ENCODE assay signal across 8 mouse cellular contexts in genomic region chr1:92212003-92212750, GRCm38 (mm10). TPM values are rescaled to one million over a fixed set of nuclear protein-coding genes. Genes with fewer than 3 reads are reported as not detected.
DNase-seq lines count a peak whose midpoint lies in the region; ATAC-seq lines count a peak whose summit lies in the region.

No protein-coding gene starts in this region.

- intact Hi-C loops in gastrocnemius, postnatal 14 days (cut with DNase I; ENCODE audit: low total_unique reads) = no loop called here

- no peak overlapping the region for H3K9ac ChIP-seq in forebrain, embryonic 11.5 days (ENCODE audit: low read length)
- no peak overlapping the region for H3K9ac ChIP-seq in limb, embryonic 12.5 days (replicated peaks)

- no peak overlapping the region for H3K4me3 ChIP-seq in forebrain, embryonic 10.5 days
- H3K4me3 ChIP-seq in forebrain, embryonic 11.5 days (ENCODE audit: low read depth, low read length) = no peak overlapping the region
- H3K4me3 ChIP-seq in limb, embryonic 12.5 days (replicated peaks) = no peak overlapping the region

- peak overlapping the region; percentile 68 for H3K27ac ChIP-seq in forebrain, embryonic 10.5 days
- no peak overlapping the region for H3K27ac ChIP-seq in forebrain, embryonic 11.5 days (ENCODE audit: low read depth, low read length)
- peak overlapping the region; percentile 2; the same call in 1 of the 2 replicates for H3K27ac ChIP-seq in limb, embryonic 12.5 days

- ATAC-seq in forebrain, embryonic 11.5 days (replicated peaks; ENCODE audit: low FRiP score) = no peak
- ATAC-seq in limb, embryonic 12.5 days (ENCODE audit: insufficient number of reproducible peaks, insufficient read depth, low FRiP score, low TSS enrichment, low read depth) = no peak

- WGBS in forebrain, embryonic 10.5 days = 40% methylated on average over 13 of the region's 13 CpGs
- 34% methylated on average over 13 of the region's 13 CpGs for WGBS in forebrain, embryonic 11.5 days
- WGBS in limb, embryonic 12.5 days = 36% methylated on average over 13 of the region's 13 CpGs

- H3K36me3 ChIP-seq in forebrain, embryonic 10.5 days (replicated peaks) = no peaks in the 10 kb centered on the region
- H3K36me3 ChIP-seq in forebrain, embryonic 11.5 days (ENCODE audit: control insufficient read depth, insufficient read depth, low read length) = no peaks in the 10 kb centered on the region
- H3K36me3 ChIP-seq in limb, embryonic 12.5 days = no peaks in the 10 kb centered on the region

- no peak for DNase-seq in forebrain, embryonic 10.5 days (ENCODE audit: extremely low spot score, low spot score)
- DNase-seq in forebrain, embryonic 11.5 days (ENCODE audit: low spot score) = no peak
- DNase-seq in adrenal gland, adult 2 months = peak; percentile 78
- peak; percentile 28 for DNase-seq in gastrocnemius, postnatal 14 days
- peak; percentile 27 for DNase-seq in yolk sac, embryonic 10.5 days (ENCODE audit: low spot score)
- DNase-seq in cerebellum, adult 9-11 months = no peak
- no peak for DNase-seq in layer of hippocampus, postnatal 36 days

- peaks cover 45% of the 10 kb centered on the region for H3K4me1 ChIP-seq in forebrain, embryonic 10.5 days
- H3K4me1 ChIP-seq in forebrain, embryonic 11.5 days (replicated peaks; ENCODE audit: control insufficient read depth, insufficient read depth, low read length) = peaks cover 8% of the 10 kb centered on the region; the same call in 1 of the 2 replicates
- H3K4me1 ChIP-seq in limb, embryonic 12.5 days (replicated peaks) = peaks cover 34% of the 10 kb centered on the region

- H3K9me3 ChIP-seq in forebrain, embryonic 10.5 days = no peaks in the 10 kb centered on the region
- H3K9me3 ChIP-seq in forebrain, embryonic 11.5 days (ENCODE audit: control insufficient read depth, low read length) = no peaks in the 10 kb centered on the region
- H3K9me3 ChIP-seq in limb, embryonic 12.5 days = no peaks in the 10 kb centered on the region

- peaks cover 31% of the 10 kb centered on the region for H3K27me3 ChIP-seq in forebrain, embryonic 10.5 days (ENCODE audit: poor library complexity, severe bottlenecking)
- no peaks in the 10 kb centered on the region for H3K27me3 ChIP-seq in forebrain, embryonic 11.5 days (ENCODE audit: control insufficient read depth, insufficient read depth, low read length)
- H3K27me3 ChIP-seq in limb, embryonic 12.5 days = no peaks in the 10 kb centered on the region

- no peak overlapping the region for H3K4me2 ChIP-seq in forebrain, embryonic 11.5 days (ENCODE audit: low read depth, low read length, severe bottlenecking)
- peak overlapping the region; percentile 19; the same call in 1 of the 2 replicates for H3K4me2 ChIP-seq in limb, embryonic 12.5 days

RNA-seq across cellular contexts. Expression of gene Hdac4, which starts 16.7 kb away (rescaled TPM):
- 19.4 and 20.6 TPM in 2 replicates for polyA plus RNA-seq in forebrain, embryonic 10.5 days (2016; fragmentation: Nextera tagmentation; extraction: Ambion mirVana)
- polyA plus RNA-seq in forebrain, embryonic 11.5 days (2014; fragmentation: Nextera tagmentation; extraction: Ambion mirVana) = 29.6 and 31.9 TPM in 2 replicates
- total RNA-seq in adrenal gland, adult 2 months (2021) = 10 to 100 TPM; 57.4 to 90.9 TPM
- polyA plus RNA-seq in adrenal gland, adult 2 months (2012; rRNA removed) = 55.5 and 81.4 TPM in 2 replicates
- total RNA-seq in gastrocnemius, postnatal 14 days (2021) = 10 to 100 TPM; 38.8 to 40.8 TPM
- polyA plus RNA-seq in limb, embryonic 12.5 days (2016; fragmentation: Nextera tagmentation; extraction: Ambion mirVana) = 22.8 and 26.0 TPM in 2 replicates
- total RNA-seq in layer of hippocampus, postnatal 36 days (2021) = 100 to 1,000 TPM; 117 to 119 TPM

Comparison
In these comparisons a context has a peak if more than half of its experiments do, and no peak if none do; other contexts are left out.
1. DNase-seq: peak in adrenal gland, adult 2 months (single experiment), gastrocnemius, postnatal 14 days (single experiment) and yolk sac, embryonic 10.5 days (single experiment); none in forebrain, embryonic 10.5 days (single experiment), forebrain, embryonic 11.5 days (single experiment), cerebellum, adult 9-11 months (single experiment) and layer of hippocampus, postnatal 36 days (0 of 2).